Mouse (Mus musculus): ENCODE results near the gene Plekha4. TPM values are rescaled to one million over a fixed set of nuclear protein-coding genes. Genes with fewer than 3 reads are reported as not detected.

Plekha4 gene
- polyA plus RNA-seq, 1 experiment from 2014 or later: 7.5 TPM

GRCm38 (mm10) chr7:45574472-45575379 lies 48.6 kb downstream of the Plekha4 start:
- H3K4me2 ChIP-seq (replicated peaks): no peak overlapping the region
- no peak overlapping the region for H3K27ac ChIP-seq (replicated peaks)
- H3K36me3 ChIP-seq: peaks cover 32% of the 10 kb centered on the region
- H3K27me3 ChIP-seq: no peaks in the 10 kb centered on the region
- no peak overlapping the region for H3K4me3 ChIP-seq (replicated peaks)
- 81% methylated on average over 15 of the region's 15 CpGs for WGBS
- no peak for ATAC-seq (ENCODE audit: insufficient number of reproducible peaks, low FRiP score, low TSS enrichment, low read depth)
- peaks cover 20% of the 10 kb centered on the region for H3K4me1 ChIP-seq
- no peaks in the 10 kb centered on the region for H3K9me3 ChIP-seq (replicated peaks)
- no peak overlapping the region for H3K9ac ChIP-seq

- Histone ChIP-seq H3K4me2 (replicated peaks) (no peak overlapping the region), H3K4me3 (replicated peaks) (no peak overlapping the region), H3K9me3 (replicated peaks) (no peaks in the 10 kb centered on the region), H3K27ac (replicated peaks) (no peak overlapping the region), H3K9ac (no peak overlapping the region), H3K4me1 (peaks cover 11% of the 10 kb centered on the region), H3K27me3 (no peaks in the 10 kb centered on the region), H3K36me3 (peaks cover 34% of the 10 kb centered on the region)
- 91% methylated on average over 6 of the region's 6 CpGs for WGBS
- no peak for ATAC-seq (ENCODE audit: insufficient number of reproducible peaks, low FRiP score, low TSS enrichment, low read depth)
Measured at GRCm38 (mm10) chr7:45585923-45586322, 59.8 kb downstream of the Plekha4 start.

- Histone ChIP-seq H3K4me2 (replicated peaks) (no peak overlapping the region), H3K27ac (replicated peaks) (no peak overlapping the region), H3K9me3 (replicated peaks) (no peaks in the 10 kb centered on the region), H3K4me1 (peaks cover 11% of the 10 kb centered on the region), H3K36me3 (peaks cover 28% of the 10 kb centered on the region), H3K27me3 (no peaks in the 10 kb centered on the region), H3K9ac (no peak overlapping the region), H3K4me3 (replicated peaks) (no peak overlapping the region)
- ATAC-seq (ENCODE audit: insufficient number of reproducible peaks, low FRiP score, low TSS enrichment, low read depth): no peak
- WGBS: 90% methylated on average over 23 of the region's 23 CpGs
Measured at GRCm38 (mm10) chr7:45587631-45588592, 61.8 kb downstream of the Plekha4 start.

GRCm38 (mm10) chr7:45589173-45589572 lies 63.0 kb downstream of the Plekha4 start:
- ATAC-seq (ENCODE audit: insufficient number of reproducible peaks, low FRiP score, low TSS enrichment, low read depth): peak; percentile 99
- Histone ChIP-seq H3K27ac (replicated peaks) (0 out of 2 replicates have a peak overlapping the region, but pooled peaks have one; percentile 44), H3K9me3 (replicated peaks) (no peaks in the 10 kb centered on the region), H3K4me2 (replicated peaks) (peak overlapping the region; percentile 46), H3K9ac (no peak overlapping the region), H3K4me1 (peaks cover 11% of the 10 kb centered on the region), H3K27me3 (no peaks in the 10 kb centered on the region), H3K4me3 (replicated peaks) (peak overlapping the region; percentile 30), H3K36me3 (peaks cover 27% of the 10 kb centered on the region)
- WGBS: under 1% methylated on average over 19 of the region's 19 CpGs

- 94% methylated on average over 5 of the region's 5 CpGs for WGBS
- Histone ChIP-seq H3K4me1 (peaks cover 11% of the 10 kb centered on the region), H3K9me3 (replicated peaks) (no peaks in the 10 kb centered on the region), H3K27me3 (no peaks in the 10 kb centered on the region), H3K4me3 (replicated peaks) (no peak overlapping the region), H3K4me2 (replicated peaks) (no peak overlapping the region), H3K9ac (no peak overlapping the region), H3K36me3 (peaks cover 22% of the 10 kb centered on the region), H3K27ac (replicated peaks) (no peak overlapping the region)
- ATAC-seq (ENCODE audit: insufficient number of reproducible peaks, low FRiP score, low TSS enrichment, low read depth): no peak
Measured at GRCm38 (mm10) chr7:45589898-45590297, 63.8 kb downstream of the Plekha4 start.

GRCm38 (mm10) chr7:45590874-45591273 lies 64.7 kb downstream of the Plekha4 start:
- Histone ChIP-seq H3K36me3 (peaks cover 13% of the 10 kb centered on the region), H3K9ac (no peak overlapping the region), H3K9me3 (replicated peaks) (no peaks in the 10 kb centered on the region), H3K4me2 (replicated peaks) (no peak overlapping the region), H3K4me1 (peaks cover 11% of the 10 kb centered on the region), H3K27ac (replicated peaks) (no peak overlapping the region), H3K4me3 (replicated peaks) (no peak overlapping the region), H3K27me3 (no peaks in the 10 kb centered on the region)
- no peak for ATAC-seq (ENCODE audit: insufficient number of reproducible peaks, low FRiP score, low TSS enrichment, low read depth)
- 64% methylated on average over 3 of the region's 3 CpGs for WGBS

GRCm38 (mm10) chr7:45591880-45592279 lies 65.8 kb downstream of the Plekha4 start:
- H3K27me3 ChIP-seq: no peaks in the 10 kb centered on the region
- WGBS: 75% methylated on average over 7 of the region's 7 CpGs

GRCm38 (mm10) chr7:45593118-45593815 lies 67.1 kb downstream of the Plekha4 start:
- Histone ChIP-seq H3K9ac (no peak overlapping the region), H3K27ac (replicated peaks) (no peak overlapping the region), H3K36me3 (0 out of 2 replicates have a peak, but pooled peaks cover under 1% of the 10 kb centered on the region), H3K27me3 (no peaks in the 10 kb centered on the region), H3K9me3 (replicated peaks) (no peaks in the 10 kb centered on the region), H3K4me2 (replicated peaks) (no peak overlapping the region), H3K4me3 (replicated peaks) (no peak overlapping the region), H3K4me1 (peaks cover 11% of the 10 kb centered on the region)
- WGBS: 10% methylated on average over 10 of the region's 10 CpGs
- no peak for ATAC-seq (ENCODE audit: insufficient number of reproducible peaks, low FRiP score, low TSS enrichment, low read depth)

More at GRCm38 (mm10) chr7:45591880-45592279, 65.8 kb downstream of the Plekha4 start:
- Histone ChIP-seq H3K4me1 (peaks cover 11% of the 10 kb centered on the region), H3K27ac (replicated peaks) (no peak overlapping the region), H3K4me2 (replicated peaks) (no peak overlapping the region), H3K36me3 (0 out of 2 replicates have a peak, but pooled peaks cover 9% of the 10 kb centered on the region), H3K9ac (no peak overlapping the region), H3K4me3 (replicated peaks) (no peak overlapping the region), H3K9me3 (replicated peaks) (no peaks in the 10 kb centered on the region)
- no peak for ATAC-seq (ENCODE audit: insufficient number of reproducible peaks, low FRiP score, low TSS enrichment, low read depth)

- Histone ChIP-seq H3K4me1 (peaks cover 6% of the 10 kb centered on the region; the same call in 1 of the 2 replicates), H3K27me3 (no peaks in the 10 kb centered on the region), H3K9me3 (replicated peaks) (no peaks in the 10 kb centered on the region), H3K4me3 (replicated peaks) (no peak overlapping the region), H3K9ac (no peak overlapping the region), H3K36me3 (no peaks in the 10 kb centered on the region), H3K4me2 (replicated peaks) (no peak overlapping the region), H3K27ac (replicated peaks) (no peak overlapping the region)
- WGBS: 67% methylated on average over 4 of the region's 4 CpGs
- ATAC-seq (ENCODE audit: insufficient number of reproducible peaks, low FRiP score, low TSS enrichment, low read depth): no peak
Measured at GRCm38 (mm10) chr7:45595176-45595575, 69.0 kb downstream of the Plekha4 start.

- Histone ChIP-seq H3K4me2 (replicated peaks) (no peak overlapping the region), H3K9ac (no peak overlapping the region), H3K4me1 (peaks cover 6% of the 10 kb centered on the region; the same call in 1 of the 2 replicates), H3K9me3 (replicated peaks) (no peaks in the 10 kb centered on the region), H3K27ac (replicated peaks) (no peak overlapping the region), H3K4me3 (replicated peaks) (no peak overlapping the region), H3K36me3 (no peaks in the 10 kb centered on the region), H3K27me3 (no peaks in the 10 kb centered on the region)
- 90% methylated on average over 1 of the region's 1 CpGs for WGBS
- ATAC-seq (ENCODE audit: insufficient number of reproducible peaks, low FRiP score, low TSS enrichment, low read depth): no peak
Measured at GRCm38 (mm10) chr7:45596107-45596506, 70.0 kb downstream of the Plekha4 start.
